Mouse (Mus musculus) urinary bladder, adult 18-20 months (tissue): ENCODE results near the gene Tvp23a.

Experiments used
- DNase-seq, 2 experiments: peaks; one replicate each; pipeline ENCODE4 v3.0.0; 2022; ENCODE audit warnings: low spot score in 2 of 2, mixed read lengths in 2 of 2

Tvp23a gene

GRCm38 (mm10) chr16:10447264-10447594, at the start of gene Tvp23a:
Tvp23a (minus strand) TSS chr16:10447362.
- peak in 1 of 2 experiments; percentile 33 for DNase-seq

GRCm38 (mm10) chr16:10495824-10496298, 48.7 kb upstream of the Tvp23a start:
- DNase-seq = no peak

GRCm38 (mm10) chr16:10492587-10492986, 45.4 kb upstream of the Tvp23a start:
- no peak for DNase-seq

GRCm38 (mm10) chr16:10491716-10492115, 44.6 kb upstream of the Tvp23a start:
- no peak for DNase-seq

GRCm38 (mm10) chr16:10490503-10491150, 43.5 kb upstream of the Tvp23a start:
- DNase-seq = no peak

- no peak for DNase-seq
Measured at GRCm38 (mm10) chr16:10489904-10490457, 42.8 kb upstream of the Tvp23a start.

- no peak for DNase-seq
Measured at GRCm38 (mm10) chr16:10489483-10489882, 42.3 kb upstream of the Tvp23a start.

GRCm38 (mm10) chr16:10488769-10489481, 41.8 kb upstream of the Tvp23a start:
- no peak for DNase-seq

- no peak for DNase-seq
Measured at GRCm38 (mm10) chr16:10487895-10488493, 40.8 kb upstream of the Tvp23a start.

- no peak for DNase-seq
Measured at GRCm38 (mm10) chr16:10486993-10487392, 39.8 kb upstream of the Tvp23a start.

GRCm38 (mm10) chr16:10482343-10482742, 35.2 kb upstream of the Tvp23a start:
- no peak for DNase-seq

- no peak for DNase-seq
Measured at GRCm38 (mm10) chr16:10479857-10480256, 32.7 kb upstream of the Tvp23a start, which contains the start of gene Ciita. Ciita (plus strand) TSS chr16:10480059.

- DNase-seq = no peak
Measured at GRCm38 (mm10) chr16:10475919-10476318, 28.8 kb upstream of the Tvp23a start.

- no peak for DNase-seq
Measured at GRCm38 (mm10) chr16:10474956-10475355, 27.8 kb upstream of the Tvp23a start.

GRCm38 (mm10) chr16:10471950-10472349, 24.8 kb upstream of the Tvp23a start:
- no peak for DNase-seq

GRCm38 (mm10) chr16:10468201-10468600, 21.0 kb upstream of the Tvp23a start:
- DNase-seq = no peak

GRCm38 (mm10) chr16:10467391-10468107, 20.4 kb upstream of the Tvp23a start:
- no peak for DNase-seq

- no peak for DNase-seq
Measured at GRCm38 (mm10) chr16:10465011-10465681, 18.0 kb upstream of the Tvp23a start.

GRCm38 (mm10) chr16:10461178-10461577, 14.0 kb upstream of the Tvp23a start:
- no peak for DNase-seq

- DNase-seq = no peak
Measured at GRCm38 (mm10) chr16:10460188-10460587, 13.0 kb upstream of the Tvp23a start.

- no peak for DNase-seq
Measured at GRCm38 (mm10) chr16:10454583-10454974, 7.4 kb upstream of the Tvp23a start.
